Mouse (Mus musculus): Measurements from ENCODE around the gene Abcg2.

- TF ChIP-seq USF1 (IDR thresholded peaks at IDR 0.05; ENCODE audit: low read depth) (no peak), CTCF (IDR thresholded peaks at IDR 0.05; ENCODE audit: control insufficient read depth, insufficient read depth, insufficient read length) (no peak), MYOD1 (IDR thresholded peaks at IDR 0.05; ENCODE audit: control insufficient read depth, insufficient read length, low read depth) (no peak)
Observed at GRCm38 (mm10) chr6:58694257-58694656, 109.9 kb downstream of the Abcg2 start.
